Mouse (Mus musculus) heart, postnatal 10 days (tissue): ENCODE measurements at regions not wholly inside any gene's neighbourhood (a gene's known extent, or its start where the extent isn't known, plus 50 kb on each side); places are given as distances from the start of the nearest gene placed in this dataset.

Source experiments
- DNase-seq, 2 experiments: peaks; one replicate each; pipeline ENCODE4 v3.0.0; 2021
- intact Hi-C: fragments of 180-260 bp; cut with DNase I; formaldehyde crosslinking; loops from one replicate; pipeline ENCODE4 v1.15.1; 2025

GRCm38 (mm10) chr9:111841151-111841550 lies 151.0 kb upstream of the Stac start:
- no peak for DNase-seq
- intact Hi-C loops, result no loop called here

GRCm38 (mm10) chr9:111838069-111838820 lies 148.1 kb upstream of the Stac start:
- intact Hi-C loops, result no loop called here

GRCm38 (mm10) chr9:111822094-111822493 lies 131.9 kb upstream of the Stac start:
- intact Hi-C loops, result no loop called here
- DNase-seq, result peak; percentile 25 to 41

More at GRCm38 (mm10) chr9:111838069-111838820, 148.1 kb upstream of the Stac start:
- no peak for DNase-seq

- no peak for DNase-seq
- intact Hi-C loops, result no loop called here
Observed at GRCm38 (mm10) chr9:111817461-111817860, 127.3 kb upstream of the Stac start.

GRCm38 (mm10) chr9:111804931-111805330 lies 114.8 kb upstream of the Stac start:
- DNase-seq, result peak; percentile 20 to 21
- intact Hi-C loops, result no loop called here

GRCm38 (mm10) chr9:111801381-111801780 lies 111.2 kb upstream of the Stac start:
- no peak for DNase-seq
- intact Hi-C loops, result no loop called here

GRCm38 (mm10) chr9:111800869-111801268 lies 110.7 kb upstream of the Stac start:
- intact Hi-C loops, result no loop called here
- DNase-seq, result no peak

GRCm38 (mm10) chr9:111778981-111779380 lies 88.8 kb upstream of the Stac start:
- intact Hi-C loops, result no loop called here
- peak; percentile 4 to 5 for DNase-seq

- intact Hi-C loops, result no loop called here
- DNase-seq, result no peak
Observed at GRCm38 (mm10) chr9:111777433-111778135, 87.4 kb upstream of the Stac start.

GRCm38 (mm10) chr9:111774229-111774628 lies 84.1 kb upstream of the Stac start:
- intact Hi-C loops, result no loop called here
- no peak for DNase-seq

- DNase-seq, result no peak
- intact Hi-C loops, result no loop called here
Observed at GRCm38 (mm10) chr9:111762653-111763468, 72.7 kb upstream of the Stac start.

GRCm38 (mm10) chr9:111755235-111755634 lies 65.1 kb upstream of the Stac start:
- intact Hi-C loops, result no loop called here
- no peak for DNase-seq

GRCm38 (mm10) chr9:111746151-111746550 lies 56.0 kb upstream of the Stac start:
- intact Hi-C loops, result no loop called here
- no peak for DNase-seq

- intact Hi-C loops, result no loop called here
- no peak for DNase-seq
Observed at GRCm38 (mm10) chr9:111745206-111745605, 55.1 kb upstream of the Stac start.
